Mouse (Mus musculus) lung, embryonic 14.5 days (tissue): Measurements from ENCODE around the gene Ninj1. TPM values are rescaled to one million over a fixed set of nuclear protein-coding genes. Genes with fewer than 3 reads are reported as not detected.

Source experiments
- ATAC-seq: fragments of 200-750 bp; cut with Nextera tagmentation; 2 replicates; pipeline ENCODE4 v1.8.0; 2017; ENCODE audit warnings: mild to moderate bottlenecking, moderate TSS enrichment, moderate library complexity; ENCODE audit not compliant: insufficient read depth
- DNase-seq: peaks from one replicate; pipeline ENCODE4 v3.0.0-alpha.2; 2015
- H3K27ac ChIP-seq: fragments of 300-500 bp; sonication (generic); 2 replicates; pipeline ENCODE4 v1.5.1; 2014; ENCODE audit warnings: low read depth, mild to moderate bottlenecking, moderate library complexity
- H3K27me3 ChIP-seq: fragments of 300-500 bp; sonication (generic); 2 replicates; pipeline ENCODE4 v1.6.1; 2014; ENCODE audit warnings: low read length, control low read depth; ENCODE audit not compliant: insufficient read depth
- H3K36me3 ChIP-seq: fragments of 300-500 bp; sonication (generic); 2 replicates; pipeline ENCODE4 v1.6.1; 2014; ENCODE audit warnings: control low read depth; ENCODE audit not compliant: insufficient read depth
- H3K4me1 ChIP-seq: fragments of 300-500 bp; sonication (generic); 2 replicates; pipeline ENCODE4 v1.6.1; 2014; ENCODE audit warnings: antibody characterized with exemption, control low read depth; ENCODE audit not compliant: insufficient read depth
- H3K4me2 ChIP-seq: fragments of 300-500 bp; sonication (generic); 2 replicates; pipeline ENCODE4 v1.6.1; 2014; ENCODE audit warnings: mild to moderate bottlenecking
- H3K4me3 ChIP-seq: fragments of 300-500 bp; sonication (generic); 2 replicates; pipeline ENCODE4 v1.5.1; 2014; ENCODE audit warnings: low read depth, low read length
- H3K9ac ChIP-seq: fragments of 300-500 bp; sonication (generic); 2 replicates; pipeline ENCODE4 v1.6.1; 2014
- H3K9me3 ChIP-seq: fragments of 300-500 bp; sonication (generic); 2 replicates; pipeline ENCODE4 v1.6.1; 2016; ENCODE audit warnings: low read depth, low read length, control low read depth
- CTCF ChIP-seq: IDR thresholded peaks from 2 replicates; pipeline ENCODE4 v1.5.1; 2016; ENCODE audit warnings: antibody characterized with exemption, low read depth
- WGBS: fragments of 180-500 bp; shearing (Covaris S2); extraction: QIAGEN DNeasy Blood & Tissue Kit; methylation state at CpG from one replicate; pipeline ENCODE4 v1.1.7; 2014; 5-methylcytosine and 5-hydroxymethylcytosine counted together
- polyA plus RNA-seq: library from polyadenylated mRNA; unstranded; fragments of >200 nt; fragmentation: Nextera tagmentation; extraction: Ambion mirVana; gene quantifications from 2 replicates; pipeline ENCODE4 v1.2.1, GENCODE M21; 2014

Gene Ninj1
- polyA plus RNA-seq, 1 experiment from 2014 or later, result 44.2 TPM

DNA sequence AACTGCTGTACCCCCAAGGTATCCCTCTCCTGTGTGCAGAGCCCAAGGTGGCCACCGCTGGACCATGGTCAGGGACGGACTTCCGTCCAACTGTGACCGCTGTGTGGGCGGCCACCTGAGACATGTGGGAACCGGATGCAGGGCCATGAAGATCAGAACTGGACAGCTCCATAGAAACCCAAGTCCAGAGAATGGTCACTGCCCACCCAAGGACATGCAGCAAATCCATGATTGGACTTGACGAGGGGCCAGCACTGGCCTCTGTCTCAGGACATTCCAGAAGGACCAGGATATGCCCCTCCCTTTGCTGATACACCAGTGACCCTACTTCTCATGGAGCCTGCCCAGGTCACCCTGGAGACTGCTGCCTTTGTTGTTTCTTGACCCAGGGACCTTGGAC, 8.4 kb downstream of the Ninj1 start:
- peaks cover 5% of the 10 kb centered on the region; the same call in 1 of the 2 replicates for H3K36me3 ChIP-seq
- H3K27ac ChIP-seq, result no peak overlapping the region
- DNase-seq (no peak), ATAC-seq (no peak)
- no peaks in the 10 kb centered on the region for H3K27me3 ChIP-seq
- no peak overlapping the region for H3K4me2 ChIP-seq
- TF ChIP-seq CTCF, result no peak
- H3K9me3 ChIP-seq, result no peaks in the 10 kb centered on the region
- H3K4me3 ChIP-seq, result no peak overlapping the region
- no peaks in the 10 kb centered on the region for H3K4me1 ChIP-seq
- no peak overlapping the region for H3K9ac ChIP-seq
- whole genome bisulfite sequencing, result 85% methylated on average over 7 of the region's 7 CpGs

DNA sequence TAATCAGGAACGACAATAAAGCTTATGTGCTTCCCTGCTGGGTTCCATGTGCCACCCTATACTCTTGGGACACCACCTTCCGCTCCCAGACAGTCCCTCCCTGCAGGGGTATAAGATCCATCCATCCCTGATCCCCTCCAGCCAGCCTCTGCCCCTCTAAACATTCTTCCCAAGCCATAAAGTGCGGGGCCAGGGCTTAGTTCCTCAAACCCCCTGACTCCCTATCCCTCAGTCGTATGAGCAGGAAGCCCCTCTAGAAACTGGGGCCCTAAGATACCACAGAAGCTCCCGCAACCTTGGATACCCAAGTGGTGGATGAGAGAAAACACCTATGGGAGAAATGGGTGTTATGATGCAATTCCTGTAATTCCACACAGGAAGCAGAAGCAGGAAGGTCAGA, 8.9 kb downstream of the Ninj1 start:
- ATAC-seq, result no peak
- WGBS, result 83% methylated on average over 5 of the region's 5 CpGs
- no peak for TF ChIP-seq CTCF

DNA sequence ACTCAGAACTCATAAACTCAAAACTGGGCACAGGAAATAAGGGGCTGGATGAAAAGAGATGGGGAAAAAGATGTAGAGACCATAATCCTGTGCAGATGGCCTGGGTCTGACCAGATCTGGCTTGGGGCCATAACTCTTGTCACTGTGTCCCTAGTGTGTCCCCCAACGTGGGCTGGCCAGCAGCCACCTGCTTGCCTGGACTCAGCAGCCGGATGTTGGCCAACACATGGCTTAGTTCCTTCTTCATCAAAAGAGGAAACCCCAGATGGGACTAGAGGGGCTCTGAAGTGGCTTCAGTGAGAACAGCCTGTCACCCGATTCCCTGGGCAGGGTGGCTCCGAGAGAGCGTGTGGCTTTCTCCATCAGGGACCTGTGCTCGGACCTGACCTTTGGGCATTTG, 9.5 kb downstream of the Ninj1 start:
- H3K4me1 ChIP-seq, result no peaks in the 10 kb centered on the region
- no peak overlapping the region for H3K27ac ChIP-seq
- no peak overlapping the region for H3K4me3 ChIP-seq
- no peak for ATAC-seq
- 74% methylated on average over 6 of the region's 6 CpGs for WGBS
- H3K36me3 ChIP-seq, result peaks cover 5% of the 10 kb centered on the region; the same call in 1 of the 2 replicates
- no peak overlapping the region for H3K9ac ChIP-seq
- DNase-seq, result no peak
- no peaks in the 10 kb centered on the region for H3K9me3 ChIP-seq
- no peak for TF ChIP-seq CTCF
- H3K4me2 ChIP-seq, result no peak overlapping the region
- H3K27me3 ChIP-seq, result no peaks in the 10 kb centered on the region

More for the DNA sequence above, 8.9 kb downstream of the Ninj1 start:
- Histone ChIP-seq H3K4me2 (no peak overlapping the region), H3K27ac (no peak overlapping the region), H3K9me3 (no peaks in the 10 kb centered on the region), H3K4me1 (no peaks in the 10 kb centered on the region), H3K27me3 (no peaks in the 10 kb centered on the region), H3K36me3 (peaks cover 5% of the 10 kb centered on the region; the same call in 1 of the 2 replicates), H3K9ac (no peak overlapping the region), H3K4me3 (no peak overlapping the region)
- no peak for DNase-seq

DNA sequence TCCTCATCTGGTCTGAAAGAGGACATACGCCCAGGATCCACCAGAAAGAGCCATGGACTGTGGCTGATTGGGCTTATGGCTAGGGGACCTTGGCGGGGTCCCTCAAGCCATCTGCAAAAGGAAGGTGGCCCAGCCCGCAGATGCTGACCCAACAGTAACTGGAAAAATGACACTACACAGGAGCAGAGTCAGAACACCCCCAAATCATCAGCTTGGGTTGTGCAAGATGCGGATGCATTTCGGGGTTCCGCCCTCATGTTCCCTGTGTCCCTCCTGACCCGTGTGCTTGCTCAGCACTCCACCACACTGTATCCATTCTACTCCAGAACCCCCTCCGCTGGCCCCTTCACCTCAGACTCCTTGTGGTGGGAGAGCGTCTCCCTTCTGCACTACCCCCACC, 11.4 kb downstream of the Ninj1 start:
- 85% methylated on average over 9 of the region's 9 CpGs for WGBS
- no peak for TF ChIP-seq CTCF
- H3K4me1 ChIP-seq, result no peaks in the 10 kb centered on the region
- H3K4me2 ChIP-seq, result no peak overlapping the region
- no peak overlapping the region for H3K27ac ChIP-seq
- ATAC-seq (no peak), DNase-seq (no peak)
- H3K36me3 ChIP-seq, result peaks cover 10% of the 10 kb centered on the region; the same call in 1 of the 2 replicates
- no peaks in the 10 kb centered on the region for H3K9me3 ChIP-seq
- H3K4me3 ChIP-seq, result no peak overlapping the region
- no peak overlapping the region for H3K9ac ChIP-seq
- H3K27me3 ChIP-seq, result no peaks in the 10 kb centered on the region

DNA sequence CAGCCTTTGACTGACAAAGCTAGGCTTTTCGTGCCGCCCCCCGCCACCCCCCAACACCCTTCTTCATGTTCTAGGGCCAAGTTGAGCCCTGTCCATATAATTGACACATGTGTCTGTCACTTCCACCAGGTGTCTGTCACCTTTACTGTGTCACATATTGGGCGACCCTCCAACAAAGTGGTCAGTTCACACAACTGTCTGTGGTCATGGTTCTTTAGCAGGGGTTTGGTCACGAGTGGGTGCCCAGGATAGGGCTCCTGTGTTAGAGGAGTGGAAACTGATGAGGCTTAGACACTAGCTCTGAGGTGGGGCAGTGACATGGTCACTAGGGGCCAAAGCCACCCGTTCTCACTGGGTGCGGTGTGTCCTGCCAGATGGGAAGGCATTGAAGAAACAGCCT, 12.6 kb downstream of the Ninj1 start:
- Histone ChIP-seq H3K36me3 (peaks cover 12% of the 10 kb centered on the region; the same call in 1 of the 2 replicates), H3K4me3 (no peak overlapping the region), H3K4me2 (no peak overlapping the region), H3K27ac (no peak overlapping the region), H3K9me3 (no peaks in the 10 kb centered on the region), H3K9ac (no peak overlapping the region), H3K4me1 (no peaks in the 10 kb centered on the region), H3K27me3 (no peaks in the 10 kb centered on the region)
- ATAC-seq (no peak), DNase-seq (no peak)
- 89% methylated on average over 7 of the region's 7 CpGs for WGBS
- no peak for TF ChIP-seq CTCF

DNA sequence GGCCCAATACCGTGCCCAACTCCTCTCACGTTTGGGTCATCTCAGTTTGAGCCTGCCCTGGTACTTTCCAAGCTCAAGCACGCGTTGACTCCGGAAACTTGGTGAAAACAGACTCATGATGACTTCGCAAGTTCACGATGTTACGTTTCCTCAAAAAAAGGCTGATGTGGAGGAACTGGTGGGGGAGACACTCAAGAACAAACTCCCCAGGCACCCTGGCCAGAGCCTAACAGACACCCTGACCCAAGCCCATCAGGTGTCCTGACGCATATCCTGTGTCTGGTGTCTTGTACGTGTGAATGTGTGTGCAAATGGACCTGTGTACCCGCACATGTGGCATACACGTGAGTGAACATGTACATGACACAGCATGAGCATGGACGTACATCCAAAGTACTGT, 13.4 kb downstream of the Ninj1 start:
- Histone ChIP-seq H3K4me3 (no peak overlapping the region), H3K4me2 (no peak overlapping the region), H3K36me3 (peaks cover 9% of the 10 kb centered on the region; the same call in 1 of the 2 replicates), H3K4me1 (no peaks in the 10 kb centered on the region), H3K27ac (no peak overlapping the region), H3K9ac (no peak overlapping the region), H3K9me3 (no peaks in the 10 kb centered on the region), H3K27me3 (no peaks in the 10 kb centered on the region)
- no peak for TF ChIP-seq CTCF
- no peak for DNase-seq
- WGBS, result 83% methylated on average over 13 of the region's 13 CpGs
- ATAC-seq, result no peak

DNA sequence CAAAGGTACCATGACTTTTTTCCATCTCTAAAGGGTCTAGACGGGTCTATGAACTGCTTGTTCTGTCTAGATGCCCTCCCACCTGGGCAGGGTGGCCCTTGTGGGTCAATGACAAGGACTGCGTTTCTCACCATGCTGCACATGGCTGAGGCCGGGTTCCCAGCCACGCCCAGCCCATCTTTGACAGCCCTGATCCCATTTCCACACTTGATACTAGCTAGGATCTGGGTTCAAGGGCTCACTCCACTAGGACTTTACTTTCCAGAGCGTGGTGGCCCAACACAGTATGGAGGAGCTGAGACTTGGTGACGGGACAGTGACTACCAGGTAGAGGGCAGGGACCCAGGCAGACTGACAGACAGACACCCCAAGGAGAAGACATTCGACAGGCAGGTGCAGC, 15.3 kb downstream of the Ninj1 start:
- Histone ChIP-seq H3K4me1 (no peaks in the 10 kb centered on the region), H3K27me3 (no peaks in the 10 kb centered on the region), H3K4me2 (no peak overlapping the region), H3K27ac (no peak overlapping the region), H3K9ac (no peak overlapping the region), H3K4me3 (no peak overlapping the region), H3K36me3 (peaks cover 12% of the 10 kb centered on the region; the same call in 1 of the 2 replicates), H3K9me3 (no peaks in the 10 kb centered on the region)
- ATAC-seq, result no peak
- WGBS, result 89% methylated on average over 7 of the region's 7 CpGs
- TF ChIP-seq CTCF, result no peak
- no peak for DNase-seq

DNA sequence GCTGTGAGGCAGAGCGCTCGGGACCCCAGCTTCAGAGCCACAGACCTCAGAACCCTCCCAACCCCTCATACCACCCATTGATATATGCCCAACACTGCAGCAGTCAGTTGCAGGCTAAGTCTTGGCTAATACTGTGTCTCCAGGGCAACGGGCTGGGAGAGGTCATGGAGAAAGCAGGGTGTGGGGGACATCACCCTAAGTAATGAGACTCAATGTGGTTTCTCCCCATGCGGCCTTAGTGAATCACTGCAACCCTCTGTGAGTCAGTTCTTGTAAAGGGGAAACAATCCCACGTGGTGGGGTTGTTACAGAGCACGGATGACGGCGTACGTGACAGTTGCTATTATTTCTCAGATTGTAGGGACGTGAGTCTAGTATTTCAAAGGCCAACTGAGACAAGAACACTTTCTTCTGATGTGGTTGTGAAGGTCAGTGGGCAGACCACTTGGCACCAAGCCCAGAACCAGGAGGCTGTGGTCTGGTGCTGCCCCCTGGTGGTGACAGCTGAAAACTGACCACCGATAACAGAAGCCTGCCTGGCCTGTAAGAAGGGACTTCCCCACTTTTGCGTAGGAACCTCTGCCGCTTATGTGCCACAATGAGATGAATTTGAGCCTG, 18.2 kb downstream of the Ninj1 start:
- WGBS, result 26% methylated on average over 13 of the region's 13 CpGs
- Histone ChIP-seq H3K9ac (no peak overlapping the region), H3K9me3 (no peaks in the 10 kb centered on the region), H3K4me3 (no peak overlapping the region), H3K4me2 (no peak overlapping the region), H3K4me1 (no peaks in the 10 kb centered on the region), H3K27ac (no peak overlapping the region), H3K36me3 (peaks cover 12% of the 10 kb centered on the region; the same call in 1 of the 2 replicates), H3K27me3 (no peaks in the 10 kb centered on the region)
- DNase-seq, result peak; percentile 88
- peak; percentile 56; the same call in 1 of the 2 replicates for ATAC-seq
- peak; percentile 96 for TF ChIP-seq CTCF
